Mouse (Mus musculus): ENCODE results near the gene Cnnm2.

- no peak for TF ChIP-seq GATA1 (IDR thresholded peaks at IDR 0.05; ENCODE audit: borderline replicate concordance, low read length)
- no peak for TF ChIP-seq FLI1 (IDR thresholded peaks at IDR 0.05; ENCODE audit: low read length)
These were observed 30.0 kb upstream of the Cnnm2 start for GRCm38 (mm10) chr19:46731351-46731750.
